Mouse (Mus musculus) cerebellum, adult 9-10 months (tissue): ENCODE data around the gene Cnksr3.

Experiments
- DNase-seq: peaks from one replicate; pipeline ENCODE4 v3.0.0; 2022

Gene Cnksr3

DNA sequence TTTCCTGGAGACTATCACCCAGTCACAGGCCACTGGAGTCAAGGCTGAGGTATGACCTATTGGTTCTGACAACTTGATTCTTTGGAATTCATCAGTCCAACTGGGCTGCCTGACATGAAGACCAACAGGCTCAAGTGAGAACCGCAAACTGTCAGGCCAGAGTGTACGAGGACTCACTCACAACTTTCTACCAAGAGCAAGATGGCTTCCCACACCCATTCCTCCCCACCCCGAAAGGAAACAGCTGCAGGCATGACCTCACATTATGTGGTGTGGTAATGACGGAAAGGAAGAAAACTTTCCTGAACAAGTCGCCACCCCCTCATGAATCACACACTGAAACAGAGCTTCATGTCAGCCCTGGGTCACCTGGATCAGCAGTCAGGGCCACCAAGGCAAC, 66.4 kb downstream of the Cnksr3 start:
- DNase-seq = no peak

GRCm38 (mm10) chr10:7144081-7144783, 67.8 kb downstream of the Cnksr3 start:
- peak; percentile 57 for DNase-seq

DNA sequence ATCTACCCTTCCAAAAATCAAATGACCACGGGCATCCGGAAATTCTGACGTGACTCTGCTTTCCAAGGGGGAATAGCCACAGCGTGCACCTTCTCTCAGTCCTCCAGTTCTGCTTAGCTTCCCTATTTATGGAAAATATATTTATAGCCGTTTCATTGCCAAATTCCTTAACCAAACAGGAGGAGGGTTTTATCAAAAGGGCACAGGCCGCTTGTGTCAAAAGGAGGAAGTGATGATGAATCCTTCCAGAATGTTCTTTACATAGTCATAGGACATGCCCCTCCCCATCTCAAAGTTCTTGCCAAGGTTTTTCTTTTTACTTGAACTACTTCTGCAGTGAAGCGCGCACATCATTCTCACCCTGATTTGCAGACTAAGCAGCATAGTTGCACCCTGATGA, 69.8 kb downstream of the Cnksr3 start:
- no peak for DNase-seq

DNA sequence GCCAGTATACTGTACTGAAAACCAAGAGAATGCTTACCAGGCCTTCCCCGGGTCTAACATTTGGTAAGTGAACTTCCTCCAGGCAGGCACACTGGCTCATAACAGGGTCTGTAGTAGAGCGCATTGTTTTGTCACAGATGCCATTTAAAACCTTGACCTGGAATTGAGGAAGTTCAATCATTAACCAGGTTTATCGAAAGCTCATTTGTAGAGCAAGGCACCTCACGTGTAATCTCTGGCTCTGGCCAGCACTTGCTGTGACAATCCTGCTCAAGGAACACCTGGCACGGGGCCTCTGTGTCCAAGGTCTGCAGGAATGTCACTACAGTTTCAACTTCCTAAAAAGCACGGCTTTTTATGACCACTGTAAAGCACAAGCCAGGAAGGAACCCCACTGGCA, 71.8 kb downstream of the Cnksr3 start:
- no peak for DNase-seq

- DNase-seq = no peak
Observed at GRCm38 (mm10) chr10:7138049-7138448, 74.0 kb downstream of the Cnksr3 start.

GRCm38 (mm10) chr10:7135751-7136150, 76.3 kb downstream of the Cnksr3 start:
- no peak for DNase-seq

DNA sequence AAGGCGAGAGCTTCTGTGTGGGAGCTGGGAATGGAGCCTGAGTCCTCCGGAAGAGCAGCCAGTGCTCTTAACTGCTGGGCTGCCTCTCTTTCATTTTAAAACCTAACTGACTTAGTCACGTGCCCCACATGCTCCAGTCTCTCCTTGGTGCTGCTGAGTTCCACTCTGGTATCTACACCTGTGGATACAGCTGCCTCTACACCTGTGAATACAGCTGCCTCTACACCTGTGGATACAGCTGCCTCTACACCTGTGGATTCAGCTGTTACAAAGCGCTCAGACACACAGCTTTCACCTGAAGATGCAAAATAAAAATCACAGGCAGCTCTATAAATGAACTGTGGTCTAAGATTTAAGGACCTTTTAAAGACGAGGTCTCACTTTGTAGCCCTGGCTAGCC, 79.0 kb downstream of the Cnksr3 start:
- DNase-seq = no peak

- no peak for DNase-seq
Observed at GRCm38 (mm10) chr10:7131441-7131840, 80.6 kb downstream of the Cnksr3 start.

DNA sequence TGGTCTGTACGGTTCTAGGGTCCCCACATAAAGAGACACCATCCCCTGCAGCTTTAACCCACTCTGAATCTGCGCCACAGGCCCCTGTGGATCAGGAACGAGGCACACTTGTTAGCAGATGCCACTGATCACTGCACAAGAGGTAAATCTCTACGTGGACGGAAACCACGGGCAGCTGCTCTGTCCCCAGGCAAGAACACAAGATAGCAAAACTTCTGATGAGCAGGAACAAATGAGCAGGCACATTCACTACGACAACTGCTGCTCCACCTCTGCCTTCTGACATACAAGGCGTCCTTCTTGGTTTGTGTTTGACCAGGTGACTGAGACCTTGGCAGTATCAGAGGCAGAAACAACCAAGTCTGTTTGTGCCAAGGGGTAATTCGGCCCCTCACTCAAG, 84.2 kb downstream of the Cnksr3 start:
- DNase-seq = no peak

- no peak for DNase-seq
Observed at GRCm38 (mm10) chr10:7126882-7127281, 85.2 kb downstream of the Cnksr3 start.

- DNase-seq = no peak
Observed at GRCm38 (mm10) chr10:7126287-7126686, 85.8 kb downstream of the Cnksr3 start.

GRCm38 (mm10) chr10:7124993-7125392, 87.0 kb downstream of the Cnksr3 start:
- no peak for DNase-seq

DNA sequence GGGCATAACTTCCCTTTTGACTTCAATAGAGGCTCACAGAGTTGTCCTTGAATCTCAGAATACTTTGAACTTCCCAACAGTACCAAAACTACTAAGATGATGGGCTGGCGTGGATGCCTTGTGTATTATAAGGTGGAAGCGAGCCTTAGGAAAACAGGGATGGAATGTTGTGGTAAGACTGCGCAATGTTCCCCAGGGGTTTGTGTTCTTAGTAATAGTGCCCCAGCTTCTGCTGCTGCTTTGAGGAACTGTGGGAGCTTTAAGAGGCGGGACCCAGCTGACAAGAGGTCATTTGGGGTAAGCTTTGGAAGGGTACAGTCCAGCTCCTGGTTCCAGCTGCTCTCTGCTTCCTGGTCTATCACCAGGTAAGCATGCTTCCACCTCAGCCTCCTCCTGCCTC, 89.7 kb downstream of the Cnksr3 start:
- DNase-seq = no peak

DNA sequence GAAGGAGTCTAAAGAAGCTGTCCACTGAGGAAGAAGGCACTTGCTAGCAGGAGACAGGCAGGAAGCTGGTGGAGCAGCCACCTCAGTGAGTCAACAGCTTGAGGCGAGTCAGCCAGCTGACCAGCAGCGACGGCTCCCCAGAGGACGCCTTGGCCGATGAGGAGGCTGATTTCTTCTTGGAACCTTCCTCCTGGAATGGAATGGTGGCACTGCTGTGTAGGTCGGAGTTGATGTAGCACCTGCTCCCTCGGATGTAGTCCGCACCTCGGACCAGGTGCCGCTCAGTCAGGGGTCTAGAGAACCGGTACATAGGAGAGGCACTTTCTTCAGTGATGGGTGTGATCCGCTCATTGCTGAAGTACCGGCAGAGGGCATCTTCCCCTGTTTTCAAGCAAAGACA, 91.8 kb downstream of the Cnksr3 start:
- DNase-seq = peak; percentile 81

DNA sequence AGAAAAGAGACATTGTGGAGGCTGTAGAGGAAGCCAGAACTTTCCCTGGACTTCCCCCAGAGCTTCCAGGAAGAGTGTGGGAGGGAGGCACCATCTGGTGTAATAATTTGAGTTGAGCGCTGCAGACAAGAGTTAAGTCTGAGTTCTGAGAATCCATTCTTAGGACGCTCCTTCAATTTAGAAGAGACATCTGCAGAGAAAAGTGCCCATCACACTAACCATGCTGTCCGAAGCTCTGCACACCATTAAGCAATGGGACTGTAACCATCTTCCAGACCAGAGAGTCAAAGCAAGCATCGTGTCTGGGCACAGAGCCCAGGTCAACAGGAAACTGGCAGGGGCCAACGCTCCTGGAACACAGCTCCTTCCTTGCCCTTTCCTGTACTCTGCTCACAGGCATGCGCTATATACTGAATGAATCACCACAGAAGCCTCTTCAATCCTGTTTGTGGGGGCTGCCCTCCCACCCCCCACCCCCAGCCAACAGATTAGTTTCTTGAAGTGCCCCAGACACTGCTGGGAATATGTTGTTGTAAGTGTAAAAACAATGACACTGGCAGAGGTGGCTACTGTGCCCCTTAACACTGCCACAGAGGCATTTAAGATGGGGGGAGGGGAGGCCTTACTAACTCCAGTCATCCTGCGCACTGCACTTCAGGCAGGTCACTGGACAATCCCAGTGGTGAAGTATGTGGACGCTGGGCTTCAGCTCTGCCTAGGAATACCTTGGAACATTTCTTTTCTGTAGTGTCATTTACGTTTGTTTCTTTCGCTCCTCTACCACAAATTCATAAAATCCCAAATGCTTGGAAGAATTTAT, 93.6 kb downstream of the Cnksr3 start:
- peak; percentile 95 for DNase-seq

GRCm38 (mm10) chr10:7117785-7118184, 94.3 kb downstream of the Cnksr3 start:
- DNase-seq = no peak

- no peak for DNase-seq
Observed at GRCm38 (mm10) chr10:7114796-7115195, 97.2 kb downstream of the Cnksr3 start.

- DNase-seq = peak; percentile 34
Observed at GRCm38 (mm10) chr10:7113747-7114146, 98.3 kb downstream of the Cnksr3 start.

GRCm38 (mm10) chr10:7113144-7113543, 98.9 kb downstream of the Cnksr3 start:
- DNase-seq = no peak

DNA sequence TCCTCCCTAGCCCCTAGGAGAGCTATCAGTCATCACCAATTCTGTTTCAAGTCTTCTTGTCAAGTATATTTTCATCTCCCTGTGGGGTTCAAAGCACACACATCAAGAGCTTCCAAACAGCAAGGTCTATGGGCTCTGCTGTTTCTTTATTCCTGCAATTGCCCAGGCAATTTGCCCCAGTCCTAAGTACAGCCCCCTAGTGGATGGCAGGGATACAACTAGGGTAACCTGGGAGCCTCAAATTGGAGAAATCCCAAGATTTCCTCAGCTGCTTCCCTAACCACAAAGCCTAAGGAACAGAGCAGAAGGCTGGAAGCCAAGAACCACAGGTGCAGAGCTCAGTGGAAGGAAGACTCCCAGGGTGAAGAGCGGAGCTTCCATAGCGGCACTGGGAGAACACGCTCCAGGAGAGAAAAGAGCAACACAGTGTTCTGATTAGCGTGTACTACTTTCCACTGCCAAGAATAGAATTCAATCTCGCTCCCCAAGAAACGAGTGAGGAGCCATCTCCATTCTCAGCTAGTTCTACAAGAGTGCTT, 100.5 kb downstream of the Cnksr3 start:
- DNase-seq = peak; percentile 95

GRCm38 (mm10) chr10:7103872-7104271, 108.2 kb downstream of the Cnksr3 start:
- no peak for DNase-seq

- no peak for DNase-seq
Observed at GRCm38 (mm10) chr10:7077971-7078370, 134.1 kb downstream of the Cnksr3 start.

GRCm38 (mm10) chr10:7077389-7077808, 134.6 kb downstream of the Cnksr3 start:
- DNase-seq = peak; percentile 96

DNA sequence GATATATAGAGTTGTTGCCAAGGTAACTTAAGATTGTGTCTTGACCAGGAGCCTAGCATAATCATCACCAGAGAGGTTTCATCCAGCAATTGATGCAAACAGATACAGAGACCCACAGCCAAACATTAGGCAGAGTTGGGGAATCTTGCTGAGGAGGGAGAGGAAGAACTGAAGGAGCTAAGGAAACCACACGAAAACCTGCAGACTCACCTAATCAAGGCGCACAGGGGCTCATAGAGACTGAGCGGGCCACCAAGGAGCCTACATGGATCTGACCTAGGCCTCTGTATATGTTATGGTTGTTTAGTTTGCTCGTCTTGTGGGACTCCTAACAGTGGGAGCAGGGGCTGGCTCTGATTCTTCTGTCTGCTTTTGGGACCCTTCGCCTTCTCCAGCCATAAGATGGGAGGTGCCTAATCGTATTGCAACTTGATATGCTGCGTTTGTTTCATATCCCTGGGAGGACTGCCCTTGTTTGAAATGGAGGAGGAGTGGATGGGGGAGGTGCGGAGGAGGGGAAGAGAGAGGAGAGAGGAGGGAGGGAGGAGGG, 135.3 kb downstream of the Cnksr3 start:
- DNase-seq = peak; percentile 88
